Mouse (Mus musculus): Measurements from ENCODE around the gene Ube2h. TPM values are rescaled to one million over a fixed set of nuclear protein-coding genes. Genes with fewer than 3 reads are reported as not detected.
"Not testable (repeated sequence)": the region's sequence is repeated elsewhere in the genome, so short reads cannot be mapped to it uniquely, and the experiment has no call there.

Gene Ube2h
- polyA plus RNA-seq, 1 experiment from 2014 or later, result 21.6 TPM

GRCm38 (mm10) chr6:30303771-30304398 is 454 bp downstream of the Ube2h start:
- H3K4me1 ChIP-seq (replicated peaks; ENCODE audit: control insufficient read depth, insufficient read depth, low read length), result peaks cover 50% of the 10 kb centered on the region
- H3K9me3 ChIP-seq (ENCODE audit: control insufficient read depth, low read length); H3K36me3 ChIP-seq (ENCODE audit: control insufficient read depth, insufficient read depth, low read length); H3K27me3 ChIP-seq (replicated peaks; ENCODE audit: control insufficient read depth, insufficient read depth, low read length): not testable (repeated sequence)
- peak overlapping the region; percentile 79 for H3K9ac ChIP-seq (ENCODE audit: low read depth, low read length)
- peak overlapping the region; percentile 61 for H3K4me2 ChIP-seq
- DNase-seq (ENCODE audit: low spot score), result peak; percentile 61
- peak; percentile 58; the same call in 1 of the 2 replicates for ATAC-seq (replicated peaks; ENCODE audit: low FRiP score)
- H3K27ac ChIP-seq (ENCODE audit: low read depth, low read length), result peak overlapping the region; percentile 84
- WGBS, result under 1% methylated on average over 42 of the region's 66 CpGs
- H3K4me3 ChIP-seq (ENCODE audit: low read depth, low read length), result peak overlapping the region; percentile 68

DNA sequence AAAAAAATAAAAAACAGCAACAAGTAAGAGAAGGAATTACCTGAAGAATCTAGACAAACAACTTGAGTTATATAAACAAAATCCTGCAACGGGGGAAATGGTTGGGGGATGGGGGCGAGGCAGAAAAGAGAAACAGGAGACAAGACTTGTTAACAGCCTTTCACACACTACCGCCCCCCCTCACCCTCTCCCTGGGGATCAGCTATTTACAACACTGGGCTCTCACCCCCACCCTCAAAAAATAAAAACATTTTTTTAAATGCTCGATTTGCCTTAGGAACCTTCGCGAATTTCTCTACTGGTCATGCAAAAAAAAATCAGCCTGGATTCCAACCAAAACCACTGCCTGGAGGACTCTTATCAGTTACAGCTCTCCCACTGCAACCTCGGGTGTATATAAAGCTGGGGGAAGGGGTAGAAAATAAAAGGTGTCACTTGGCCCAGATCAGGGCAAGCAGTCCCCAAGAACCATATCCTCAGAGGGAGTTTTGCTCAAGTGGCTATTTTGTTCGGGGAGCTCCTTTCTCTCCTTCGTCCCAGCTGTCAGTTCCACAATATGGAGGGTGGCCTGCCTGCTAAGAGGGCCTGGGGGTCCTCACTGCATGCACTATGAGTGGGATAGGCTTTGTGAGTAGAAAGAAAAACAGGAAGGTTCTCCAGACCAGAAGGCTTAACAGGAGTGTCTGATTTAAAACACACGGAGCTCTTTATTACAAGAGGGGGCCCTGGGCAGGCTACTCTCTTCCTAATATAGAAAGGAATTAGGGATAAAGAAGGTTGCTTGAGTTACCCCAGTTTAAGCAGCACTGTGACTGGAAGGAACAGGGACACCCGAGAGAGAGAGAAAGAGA is 1.3 kb downstream of the Ube2h start:
- peaks cover 42% of the 10 kb centered on the region for H3K4me1 ChIP-seq (replicated peaks; ENCODE audit: control insufficient read depth, insufficient read depth, low read length)
- peak overlapping the region; percentile 79 for H3K9ac ChIP-seq (ENCODE audit: low read depth, low read length)
- WGBS, result 2% methylated on average over 11 of the region's 11 CpGs
- H3K4me3 ChIP-seq (ENCODE audit: low read depth, low read length), result peak overlapping the region; percentile 68
- no peak overlapping the region for H3K27ac ChIP-seq (ENCODE audit: low read depth, low read length)
- DNase-seq (ENCODE audit: low spot score) (peak; percentile 41), ATAC-seq (replicated peaks; ENCODE audit: low FRiP score) (no peak)
- no peaks in the 10 kb centered on the region for H3K27me3 ChIP-seq (replicated peaks; ENCODE audit: control insufficient read depth, insufficient read depth, low read length)
- peak overlapping the region; percentile 61 for H3K4me2 ChIP-seq
- H3K36me3 ChIP-seq (ENCODE audit: control insufficient read depth, insufficient read depth, low read length), result no peaks in the 10 kb centered on the region
- no peaks in the 10 kb centered on the region for H3K9me3 ChIP-seq (ENCODE audit: control insufficient read depth, low read length)

GRCm38 (mm10) chr6:30302156-30302555 is 2.2 kb downstream of the Ube2h start:
- Histone ChIP-seq H3K9ac (ENCODE audit: low read depth, low read length) (peak overlapping the region; percentile 30; the same call in 1 of the 2 replicates), H3K36me3 (ENCODE audit: control insufficient read depth, insufficient read depth, low read length) (no peaks in the 10 kb centered on the region), H3K4me3 (ENCODE audit: low read depth, low read length) (peak overlapping the region; percentile 40), H3K4me1 (replicated peaks; ENCODE audit: control insufficient read depth, insufficient read depth, low read length) (peaks cover 34% of the 10 kb centered on the region), H3K27me3 (replicated peaks; ENCODE audit: control insufficient read depth, insufficient read depth, low read length) (no peaks in the 10 kb centered on the region), H3K27ac (ENCODE audit: low read depth, low read length) (no peak overlapping the region), H3K4me2 (peak overlapping the region; percentile 61), H3K9me3 (ENCODE audit: control insufficient read depth, low read length) (no peaks in the 10 kb centered on the region)
- ATAC-seq (replicated peaks; ENCODE audit: low FRiP score) (no peak), DNase-seq (ENCODE audit: low spot score) (no peak)
- WGBS, result 26% methylated on average over 4 of the region's 4 CpGs

DNA sequence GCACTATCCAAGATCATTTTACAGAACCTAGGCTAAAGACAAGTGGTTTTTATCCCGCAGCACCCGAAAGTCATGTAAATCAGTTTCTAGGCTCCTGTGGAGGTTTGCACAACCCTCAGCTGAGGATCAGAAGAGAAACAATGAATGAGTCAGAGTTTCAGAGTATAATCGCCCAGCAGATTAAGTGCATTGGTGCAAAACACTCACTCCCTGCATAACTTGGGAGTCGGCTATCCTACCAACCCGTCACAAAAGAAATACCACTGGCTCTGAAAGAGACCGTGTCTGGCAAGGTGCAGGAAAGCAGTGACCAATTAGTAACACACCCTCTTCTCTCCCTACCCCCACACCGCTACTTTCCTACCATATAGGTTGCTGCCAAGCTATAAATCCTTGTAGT is 3.4 kb downstream of the Ube2h start:
- WGBS, result 31% methylated on average over 7 of the region's 7 CpGs
- Histone ChIP-seq H3K9ac (ENCODE audit: low read depth, low read length) (peak overlapping the region; percentile 34), H3K4me3 (ENCODE audit: low read depth, low read length) (peak overlapping the region; percentile 40), H3K27me3 (replicated peaks; ENCODE audit: control insufficient read depth, insufficient read depth, low read length) (no peaks in the 10 kb centered on the region), H3K36me3 (ENCODE audit: control insufficient read depth, insufficient read depth, low read length) (no peaks in the 10 kb centered on the region), H3K4me1 (replicated peaks; ENCODE audit: control insufficient read depth, insufficient read depth, low read length) (peaks cover 29% of the 10 kb centered on the region), H3K9me3 (ENCODE audit: control insufficient read depth, low read length) (no peaks in the 10 kb centered on the region), H3K4me2 (peak overlapping the region; percentile 61), H3K27ac (ENCODE audit: low read depth, low read length) (peak overlapping the region; percentile 84)
- ATAC-seq (replicated peaks; ENCODE audit: low FRiP score), result no peak
- DNase-seq (ENCODE audit: low spot score), result no peak

DNA sequence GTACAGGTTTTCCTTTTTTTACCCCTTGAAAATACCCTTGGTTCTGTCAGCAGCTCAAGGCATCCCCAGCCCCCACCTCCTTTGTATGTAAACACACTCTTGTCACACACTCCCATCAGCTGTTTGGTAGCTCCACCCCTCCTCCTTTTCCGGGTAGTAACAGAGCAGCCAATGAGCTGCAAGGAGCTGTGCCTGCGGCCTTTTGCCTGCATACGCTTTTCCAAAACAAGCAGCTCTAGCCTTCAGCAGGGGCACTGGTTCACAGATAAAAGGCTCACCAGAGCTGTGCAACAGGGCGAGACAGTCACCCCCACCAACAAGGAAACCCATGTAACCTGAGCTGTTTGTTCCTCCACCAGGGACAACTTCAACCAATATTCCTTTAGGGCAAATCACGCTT is 4.0 kb downstream of the Ube2h start:
- Histone ChIP-seq H3K27me3 (replicated peaks; ENCODE audit: control insufficient read depth, insufficient read depth, low read length) (no peaks in the 10 kb centered on the region), H3K9ac (ENCODE audit: low read depth, low read length) (peak overlapping the region; percentile 34), H3K4me1 (replicated peaks; ENCODE audit: control insufficient read depth, insufficient read depth, low read length) (peaks cover 29% of the 10 kb centered on the region), H3K4me3 (ENCODE audit: low read depth, low read length) (peak overlapping the region; percentile 40), H3K36me3 (ENCODE audit: control insufficient read depth, insufficient read depth, low read length) (no peaks in the 10 kb centered on the region), H3K27ac (ENCODE audit: low read depth, low read length) (peak overlapping the region; percentile 84), H3K4me2 (peak overlapping the region; percentile 61), H3K9me3 (ENCODE audit: control insufficient read depth, low read length) (no peaks in the 10 kb centered on the region)
- ATAC-seq (replicated peaks; ENCODE audit: low FRiP score), result peak; percentile 71
- peak; percentile 76 for DNase-seq (ENCODE audit: low spot score)
- WGBS, result 3% methylated on average over 5 of the region's 5 CpGs

DNA sequence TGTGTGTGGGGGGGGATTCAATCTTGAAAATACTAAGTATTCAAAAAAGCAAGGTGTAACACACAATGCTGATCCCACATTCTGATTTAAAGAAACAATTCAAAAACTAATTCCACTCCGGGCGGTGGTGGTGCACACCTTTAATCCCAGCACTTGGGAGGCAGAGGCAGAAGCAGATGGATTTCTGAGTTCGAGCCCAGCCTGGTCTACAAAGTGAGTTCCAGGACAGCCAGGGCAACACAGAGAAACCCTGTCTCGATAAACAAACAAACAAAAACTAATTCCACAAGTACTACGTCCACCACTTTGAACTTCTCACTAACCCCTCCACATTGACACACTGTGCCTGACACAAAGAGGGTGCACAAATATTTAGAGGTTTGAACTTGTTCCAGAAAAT is 4.7 kb downstream of the Ube2h start:
- H3K4me1 ChIP-seq (replicated peaks; ENCODE audit: control insufficient read depth, insufficient read depth, low read length), result peaks cover 27% of the 10 kb centered on the region
- no peak overlapping the region for H3K4me3 ChIP-seq (ENCODE audit: low read depth, low read length)
- WGBS, result 83% methylated on average over 5 of the region's 5 CpGs
- DNase-seq (ENCODE audit: low spot score), result no peak
- no peaks in the 10 kb centered on the region for H3K27me3 ChIP-seq (replicated peaks; ENCODE audit: control insufficient read depth, insufficient read depth, low read length)
- ATAC-seq (replicated peaks; ENCODE audit: low FRiP score), result no peak
- H3K36me3 ChIP-seq (ENCODE audit: control insufficient read depth, insufficient read depth, low read length), result no peaks in the 10 kb centered on the region
- H3K4me2 ChIP-seq, result no peak overlapping the region
- no peak overlapping the region for H3K27ac ChIP-seq (ENCODE audit: low read depth, low read length)
- no peak overlapping the region for H3K9ac ChIP-seq (ENCODE audit: low read depth, low read length)
- H3K9me3 ChIP-seq (ENCODE audit: control insufficient read depth, low read length), result no peaks in the 10 kb centered on the region

- Histone ChIP-seq H3K4me2 (no peak overlapping the region), H3K9ac (ENCODE audit: low read depth, low read length) (no peak overlapping the region), H3K36me3 (ENCODE audit: control insufficient read depth, insufficient read depth, low read length) (no peaks in the 10 kb centered on the region), H3K9me3 (ENCODE audit: control insufficient read depth, low read length) (no peaks in the 10 kb centered on the region), H3K27me3 (replicated peaks; ENCODE audit: control insufficient read depth, insufficient read depth, low read length) (no peaks in the 10 kb centered on the region), H3K4me1 (replicated peaks; ENCODE audit: control insufficient read depth, insufficient read depth, low read length) (peaks cover 25% of the 10 kb centered on the region), H3K4me3 (ENCODE audit: low read depth, low read length) (no peak overlapping the region), H3K27ac (ENCODE audit: low read depth, low read length) (no peak overlapping the region)
- DNase-seq (ENCODE audit: low spot score) (no peak), ATAC-seq (replicated peaks; ENCODE audit: low FRiP score) (no peak)
- 65% methylated on average over 1 of the region's 1 CpGs for WGBS
Observed at GRCm38 (mm10) chr6:30299116-30299515, 5.2 kb downstream of the Ube2h start.

- Histone ChIP-seq H3K4me2 (no peak overlapping the region), H3K4me3 (ENCODE audit: low read depth, low read length) (no peak overlapping the region), H3K4me1 (replicated peaks; ENCODE audit: control insufficient read depth, insufficient read depth, low read length) (no peaks in the 10 kb centered on the region; the same call in 1 of the 2 replicates), H3K36me3 (ENCODE audit: control insufficient read depth, insufficient read depth, low read length) (peaks cover 6% of the 10 kb centered on the region; the same call in 1 of the 2 replicates), H3K27me3 (replicated peaks; ENCODE audit: control insufficient read depth, insufficient read depth, low read length) (no peaks in the 10 kb centered on the region), H3K9me3 (ENCODE audit: control insufficient read depth, low read length) (no peaks in the 10 kb centered on the region), H3K9ac (ENCODE audit: low read depth, low read length) (no peak overlapping the region), H3K27ac (ENCODE audit: low read depth, low read length) (no peak overlapping the region)
- no peak for ATAC-seq (replicated peaks; ENCODE audit: low FRiP score)
- no peak for DNase-seq (ENCODE audit: low spot score)
- WGBS, result 73% methylated on average over 2 of the region's 2 CpGs
Observed at GRCm38 (mm10) chr6:30292579-30292978, 11.8 kb downstream of the Ube2h start.

All from liver, embryonic 11.5 days (tissue).